ENCODE assay signal across 19 mouse cellular contexts in genomic region chr13:108820487-108820886, GRCm38 (mm10).
"Had no signal": no experiment of that assay in that cellular context is flagged by ENCODE, and none has a peak within 500 bp of the region (broad histone marks: within the 10 kb centered on the region; RNA-seq: fewer than 3 reads in every experiment).

No protein-coding gene starts in this region.

- H3K27me3 ChIP-seq: kidney, embryonic 15.5 days; liver, embryonic 13.5 days; midbrain, embryonic 12.5 days; midbrain, embryonic 15.5 days; neural tube, embryonic 13.5 days had no signal

- H3K4me2 ChIP-seq: kidney, embryonic 15.5 days; liver, embryonic 13.5 days; midbrain, embryonic 12.5 days; midbrain, embryonic 15.5 days; neural tube, embryonic 13.5 days had no signal

- H3K27ac ChIP-seq: kidney, embryonic 15.5 days; liver, embryonic 13.5 days; midbrain, embryonic 12.5 days; midbrain, embryonic 15.5 days; neural tube, embryonic 13.5 days had no signal

- H3K9me3 ChIP-seq: kidney, embryonic 15.5 days; liver, embryonic 13.5 days; midbrain, embryonic 12.5 days; midbrain, embryonic 15.5 days; neural tube, embryonic 13.5 days had no signal

- ATAC-seq: intestine, postnatal 0 days; midbrain, embryonic 15.5 days had no signal

- H3K4me1 ChIP-seq: kidney, embryonic 15.5 days; liver, embryonic 13.5 days; midbrain, embryonic 12.5 days; midbrain, embryonic 15.5 days; neural tube, embryonic 13.5 days had no signal

- H3K4me3 ChIP-seq: kidney, embryonic 15.5 days; liver, embryonic 13.5 days; midbrain, embryonic 12.5 days; midbrain, embryonic 15.5 days; neural tube, embryonic 13.5 days had no signal

- DNase-seq: kidney, adult 2 months; kidney, postnatal 10 days; kidney, postnatal 36 days; layer of hippocampus, postnatal 36 days; left cerebral cortex, postnatal 4 days; liver, embryonic 13.5 days; lung, adult 2 months; lung, postnatal 14 days; lung, postnatal 4 days; retina, postnatal 1 day; right cerebral cortex, postnatal 25 days; thymus, adult 2 months; thymus, postnatal 14 days; thymus, postnatal 4 days had no signal

- H3K9ac ChIP-seq: kidney, embryonic 15.5 days; liver, embryonic 13.5 days; midbrain, embryonic 12.5 days; midbrain, embryonic 15.5 days; neural tube, embryonic 13.5 days had no signal

- H3K36me3 ChIP-seq: kidney, embryonic 15.5 days; liver, embryonic 13.5 days; midbrain, embryonic 12.5 days; midbrain, embryonic 15.5 days; neural tube, embryonic 13.5 days had no signal
